Mouse (Mus musculus): Measurements from ENCODE around the gene Paqr6. TPM values are rescaled to one million over a fixed set of nuclear protein-coding genes. Genes with fewer than 3 reads are reported as not detected.

Gene Paqr6
- not detected for total RNA-seq (2023)

DNA sequence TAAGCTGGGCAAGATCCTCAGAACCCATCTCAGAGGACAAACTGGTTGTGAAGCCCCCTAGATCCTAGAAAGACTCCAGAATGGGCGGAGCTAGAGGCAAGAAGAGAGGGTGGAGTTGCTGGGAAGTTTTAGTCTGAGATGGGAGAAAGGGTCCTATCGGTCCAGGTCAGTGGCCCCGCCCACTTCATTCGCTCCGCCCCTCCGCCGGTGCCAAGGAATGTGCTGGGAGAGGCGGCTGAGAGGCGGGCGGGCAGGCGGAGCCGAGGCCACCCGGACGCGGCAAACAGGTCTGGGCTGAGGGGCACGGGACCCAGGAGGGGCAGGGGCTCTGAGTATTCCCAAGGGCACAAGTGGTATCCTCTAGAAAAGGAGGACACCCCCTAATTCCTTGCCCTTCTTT lies at the start of gene Paqr6:
Paqr6 (plus strand) TSS at position 248 of the 400 bp plus-strand sequence.

DNA sequence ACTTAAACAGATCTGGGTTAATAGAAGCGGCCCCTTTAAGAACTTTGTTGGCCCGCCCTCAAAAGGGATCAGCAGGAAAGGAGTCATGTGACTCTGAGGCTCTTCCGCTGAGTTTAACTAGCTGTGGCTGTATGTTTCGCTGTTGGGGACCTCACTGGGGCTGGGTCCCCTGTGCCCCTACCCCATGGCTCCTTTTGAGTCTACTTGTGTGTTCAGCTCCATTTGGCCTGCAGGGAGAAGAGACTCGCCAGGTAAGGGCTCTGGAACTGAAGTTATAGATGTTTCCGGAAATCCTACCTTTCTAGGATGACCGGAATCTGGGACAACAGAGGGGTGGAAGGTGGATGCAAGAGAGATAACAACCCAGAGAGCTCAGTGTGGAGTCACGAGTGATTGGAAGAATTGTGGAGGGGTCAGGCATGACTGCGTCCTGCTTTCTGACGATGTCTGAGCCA lies 39.4 kb upstream of the Paqr6 start, which contains the start of gene Glmp:
Glmp (plus strand) TSS at position 73 of the 455 bp plus-strand sequence.

DNA sequence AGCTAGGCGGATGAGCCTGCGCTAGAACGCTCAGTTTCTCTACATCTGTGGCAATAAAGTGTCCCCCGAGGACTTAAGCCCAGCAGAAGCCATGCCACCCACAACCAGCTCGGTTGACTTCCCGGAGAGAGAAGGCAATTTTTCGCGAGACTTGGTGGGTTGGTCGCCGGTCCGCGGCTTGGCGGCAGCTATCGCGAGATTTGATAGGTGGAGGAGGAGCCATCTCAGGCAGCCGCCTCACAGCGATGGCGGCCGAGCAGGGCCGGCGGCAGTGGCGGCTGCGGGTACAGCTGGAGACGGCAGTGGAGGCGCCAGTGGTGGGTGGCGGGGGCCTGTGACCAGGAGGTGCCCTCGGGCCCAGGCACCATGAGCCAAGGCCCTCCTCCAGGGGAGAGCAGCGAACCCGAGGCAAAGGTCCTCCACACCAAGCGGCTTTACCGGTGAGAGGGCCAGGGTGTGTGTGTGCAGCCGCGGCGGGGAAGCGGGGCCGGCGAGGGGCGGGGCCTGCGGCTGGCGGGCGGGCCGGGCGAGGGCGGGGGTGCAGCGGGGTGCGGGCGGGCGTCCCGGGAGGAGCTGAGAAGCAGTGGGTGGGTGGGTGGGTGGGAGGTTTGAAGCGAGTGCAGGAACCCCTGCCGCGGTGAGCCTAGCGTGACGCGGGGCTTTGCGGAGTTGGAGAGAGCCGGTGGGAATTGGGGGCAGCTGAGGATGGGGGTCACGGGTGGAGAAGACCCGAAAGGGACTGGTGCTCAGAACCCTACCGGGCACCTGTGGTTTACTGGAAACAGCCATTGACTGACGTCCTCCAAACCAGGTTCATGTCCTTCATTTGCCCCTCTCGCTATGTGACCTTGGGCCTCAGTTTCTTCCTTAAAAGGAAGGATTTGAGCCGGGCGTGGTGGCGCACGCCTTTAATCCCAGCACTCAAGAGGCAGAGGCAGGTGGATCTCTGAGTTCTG lies 28.0 kb upstream of the Paqr6 start, which contains the start of the genes Tmem79 and Smg5:
Tmem79 (minus strand) TSS at position 91 of the 956 bp plus-strand sequence.
Smg5 (plus strand) TSS at position 203 of the 956 bp plus-strand sequence.

DNA sequence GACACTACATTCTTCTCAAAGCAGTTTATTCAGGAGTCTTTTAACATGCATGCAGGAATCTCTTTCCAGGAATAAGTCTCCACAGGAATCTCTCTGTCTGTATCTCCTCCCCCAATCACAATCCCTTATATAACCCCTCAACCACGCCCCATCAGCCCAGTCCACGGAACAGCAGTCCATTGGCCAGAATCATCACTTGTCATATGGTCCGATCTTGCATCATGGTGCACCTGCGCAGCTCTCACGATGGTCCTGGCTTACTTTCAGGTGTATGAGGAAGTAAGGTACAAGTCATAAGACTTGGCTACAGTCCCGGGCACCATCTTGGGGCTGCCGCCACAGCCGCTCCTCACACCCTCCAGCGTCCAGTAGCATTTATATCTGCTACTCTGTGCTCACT lies 8.3 kb downstream of the Paqr6 start, which contains the start of gene Bglap3:
Bglap3 (minus strand) TSS at position 101 of the 400 bp plus-strand sequence.

DNA sequence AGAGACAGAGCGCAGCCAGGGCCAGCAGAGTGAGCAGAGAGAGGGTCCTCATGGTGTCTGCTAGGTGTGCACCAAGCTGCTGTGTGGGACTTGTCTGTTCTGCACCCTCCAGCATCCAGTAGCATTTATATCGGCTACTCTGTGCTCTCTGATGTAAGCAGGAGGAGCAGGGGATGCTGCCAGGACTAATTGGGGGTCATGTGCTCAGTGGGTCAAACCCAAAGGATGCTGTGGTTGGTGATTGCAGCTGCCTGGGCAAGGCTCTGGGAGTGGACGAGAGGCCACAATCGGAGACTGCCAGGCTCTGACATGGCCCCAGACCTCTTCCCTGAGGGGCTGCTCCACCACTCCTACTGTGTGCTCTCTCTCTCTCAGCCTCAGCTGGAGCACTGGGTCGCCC lies 14.2 kb downstream of the Paqr6 start, which contains the start of gene Bglap2:
Bglap2 (minus strand) TSS at position 101 of the 400 bp plus-strand sequence.

DNA sequence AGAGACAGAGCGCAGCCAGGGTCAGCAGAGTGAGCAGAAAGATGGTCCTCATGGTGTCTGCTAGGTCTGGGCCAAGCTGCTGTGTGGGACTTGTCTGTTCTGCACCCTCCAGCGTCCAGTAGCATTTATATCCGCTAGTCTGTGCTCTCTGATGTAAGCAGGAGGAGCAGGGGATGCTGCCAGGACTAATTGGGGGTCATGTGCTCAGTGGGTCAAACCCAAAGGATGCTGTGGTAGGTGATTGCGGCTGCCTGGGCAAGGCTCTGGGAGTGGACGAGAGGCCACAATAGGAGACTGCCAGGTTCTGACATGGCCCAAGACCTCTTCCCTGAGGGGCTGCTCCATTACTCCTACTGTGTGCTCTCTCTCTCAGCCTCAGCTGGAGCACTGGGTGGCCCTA lies 20.0 kb downstream of the Paqr6 start, which contains the start of gene Bglap:
Bglap (minus strand) TSS at position 101 of the 400 bp plus-strand sequence.

DNA sequence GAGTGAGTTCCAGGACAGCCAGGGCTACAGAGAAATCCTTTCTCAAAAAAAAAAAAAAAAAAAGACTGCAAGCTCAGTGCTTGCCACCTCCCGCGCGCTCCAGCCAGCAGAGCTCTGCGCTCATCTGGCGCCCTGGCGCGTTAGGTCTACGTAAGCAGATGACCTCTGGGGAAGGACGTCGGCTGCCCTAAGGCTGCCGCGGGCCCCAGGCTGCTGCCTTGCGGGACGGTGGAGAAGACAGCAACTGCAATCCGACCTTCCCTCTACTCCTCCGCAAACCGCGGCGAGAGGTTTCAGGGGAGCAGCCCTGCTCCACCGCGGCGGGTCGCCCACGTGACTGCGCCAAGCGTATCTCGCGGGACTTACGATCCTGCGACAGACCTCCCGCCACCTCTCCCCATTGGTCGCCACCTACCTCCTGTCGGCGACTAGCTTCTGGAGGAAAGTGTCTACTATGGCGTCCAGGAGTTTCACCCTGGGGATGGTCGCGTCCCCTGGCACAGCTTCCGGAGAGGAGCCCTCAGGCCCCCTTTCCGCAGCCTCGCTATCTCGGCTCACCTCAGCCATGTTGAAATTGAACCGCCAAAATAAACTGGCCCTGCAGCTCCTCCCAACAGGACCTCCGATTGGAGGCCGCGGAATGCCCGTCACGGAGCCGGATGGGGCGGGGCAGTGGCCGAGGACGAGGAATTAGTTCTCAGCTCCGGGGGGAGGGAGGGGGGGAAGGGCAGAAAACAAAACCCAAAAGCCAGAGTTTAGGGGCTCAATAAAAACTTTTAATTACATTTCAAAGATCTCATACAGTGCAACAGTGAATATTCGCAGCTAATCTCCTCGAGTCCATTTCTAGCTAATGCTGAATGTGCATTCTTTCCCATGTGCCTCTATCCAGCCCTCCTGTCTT lies 45.6 kb downstream of the Paqr6 start, which contains the start of gene Pmf1:
Pmf1 (minus strand) TSS at position 591 of the 904 bp plus-strand sequence.

Other genes starting within 250 kb of the Paqr6 start
- gene Mef2d, start 222.2 kb upstream of the Paqr6 start, total RNA-seq (2023): 452 TPM
- not detected for gene Rhbg, start 109.9 kb upstream of the Paqr6 start, total RNA-seq (2023)
- not detected for gene Gm38392, start 77.4 kb upstream of the Paqr6 start, total RNA-seq (2023)
- gene Tsacc, start 67.6 kb upstream of the Paqr6 start, total RNA-seq (2023): 5.1 TPM
- gene Cct3, start 67.5 kb upstream of the Paqr6 start, total RNA-seq (2023): 177 TPM
- gene Glmp, start 39.6 kb upstream of the Paqr6 start, total RNA-seq (2023): 96.6 TPM
- gene Tmem79, start 28.4 kb upstream of the Paqr6 start, total RNA-seq (2023): 0.62 TPM
- gene Smg5, start 28.3 kb upstream of the Paqr6 start, total RNA-seq (2023): 131 TPM
- gene Bglap3, start 8.2 kb downstream of the Paqr6 start, total RNA-seq (2023): not detected
- not detected for gene Bglap2, start 14.1 kb downstream of the Paqr6 start, total RNA-seq (2023)
- not detected for gene Bglap, start 19.9 kb downstream of the Paqr6 start, total RNA-seq (2023)
- gene Pmf1, start 45.7 kb downstream of the Paqr6 start, total RNA-seq (2023): 49.6 TPM
- gene Slc25a44, start 60.6 kb downstream of the Paqr6 start, total RNA-seq (2023): 17.2 TPM
- 87.3 TPM for gene Sema4a, start 96.6 kb downstream of the Paqr6 start, total RNA-seq (2023)
- gene Lmna, start 145.4 kb downstream of the Paqr6 start, total RNA-seq (2023): 33.3 TPM
- gene Mex3a, start 167.8 kb downstream of the Paqr6 start, total RNA-seq (2023): 2.3 TPM
- not detected for gene Rab25, start 183.7 kb downstream of the Paqr6 start, total RNA-seq (2023)
- 60.5 TPM for gene Lamtor2, start 188.5 kb downstream of the Paqr6 start, total RNA-seq (2023)
- 48.9 TPM for gene Ubqln4, start 189.2 kb downstream of the Paqr6 start, total RNA-seq (2023)
- gene Ssr2, start 211.3 kb downstream of the Paqr6 start, total RNA-seq (2023): 61.2 TPM
- gene Arhgef2, start 241.4 kb downstream of the Paqr6 start, total RNA-seq (2023): 137 TPM